ENCODE assay signal across 8 mouse cellular contexts in genomic region chr3:95124246-95124645, GRCm38 (mm10). TPM values are rescaled to one million over a fixed set of nuclear protein-coding genes. Genes with fewer than 3 reads are reported as not detected.
DNase-seq lines count a peak whose midpoint lies in the region; ATAC-seq and TF ChIP-seq lines count a peak whose summit lies in the region.

Gene Tmod4, plus strand, starts transcription at chr3:95124476.

- H3K36me3 ChIP-seq in kidney, adult 2 months (ENCODE audit: control insufficient read depth, insufficient read depth, low read length) = peaks cover 3% of the 10 kb centered on the region
- H3K36me3 ChIP-seq in heart, embryonic 10.5 days = peaks cover 49% of the 10 kb centered on the region
- peaks cover 39% of the 10 kb centered on the region for H3K36me3 ChIP-seq in liver, embryonic 12.5 days

- no peaks in the 10 kb centered on the region for H3K27me3 ChIP-seq in kidney, adult 2 months (replicated peaks; ENCODE audit: control insufficient read depth, insufficient read depth, low read length)
- no peaks in the 10 kb centered on the region for H3K27me3 ChIP-seq in heart, embryonic 10.5 days (ENCODE audit: insufficient read depth, poor library complexity, severe bottlenecking)
- H3K27me3 ChIP-seq in liver, embryonic 12.5 days (replicated peaks) = no peaks in the 10 kb centered on the region

- no peaks in the 10 kb centered on the region for H3K9me3 ChIP-seq in heart, embryonic 10.5 days
- no peaks in the 10 kb centered on the region for H3K9me3 ChIP-seq in liver, embryonic 12.5 days (replicated peaks)

- no peak within 1 kb of the TSS for H3K9ac ChIP-seq in liver, embryonic 12.5 days

- TF ChIP-seq POLR2A in kidney, adult 2 months (IDR thresholded peaks at IDR 0.05; ENCODE audit: low read depth, low read length) = no peak

- 46% methylated on average over 6 of the region's 6 CpGs for WGBS in kidney, adult 2 months
- WGBS in heart, embryonic 10.5 days = 59% methylated on average over 6 of the region's 6 CpGs
- 52% methylated on average over 6 of the region's 6 CpGs for WGBS in liver, embryonic 12.5 days (ENCODE audit: insufficient replicate concordance)

- H3K4me3 ChIP-seq in kidney, adult 2 months (ENCODE audit: insufficient read depth, low read depth, low read length) = no peak within 1 kb of the TSS
- no peak within 1 kb of the TSS for H3K4me3 ChIP-seq in heart, embryonic 10.5 days
- no peak within 1 kb of the TSS for H3K4me3 ChIP-seq in liver, embryonic 12.5 days

- no peaks in the 10 kb centered on the region for H3K4me1 ChIP-seq in kidney, adult 2 months (ENCODE audit: control insufficient read depth, insufficient read depth, low read length)
- peaks cover 4% of the 10 kb centered on the region; the same call in 1 of the 2 replicates for H3K4me1 ChIP-seq in heart, embryonic 10.5 days
- H3K4me1 ChIP-seq in liver, embryonic 12.5 days = peaks cover 7% of the 10 kb centered on the region

- TF ChIP-seq CTCF in kidney, adult 2 months (conservative IDR thresholded peaks at IDR 0.05; ENCODE audit: insufficient read depth, insufficient read length, low read depth, low read length) = peak; percentile 59

- no peak for DNase-seq in kidney, adult 2 months
- DNase-seq in kidney, adult 9 months = no peak
- peak; percentile 14 for DNase-seq in brain, adult 2 months (ENCODE audit: low read depth, low spot score)
- DNase-seq in heart, embryonic 10.5 days (ENCODE audit: low spot score) = no peak
- peak; percentile 50 for DNase-seq in thymus, postnatal 4 days
- DNase-seq in cerebellum, adult 9-11 months = no peak
- DNase-seq in cerebellum, postnatal 25 days = no peak

- 0 out of 2 replicates have a peak, but pooled peaks have one; percentile 16 for ATAC-seq in liver, embryonic 12.5 days

- H3K27ac ChIP-seq in kidney, adult 2 months (ENCODE audit: insufficient read depth, low read depth, low read length) = no peak within 1 kb of the TSS
- 0 out of 2 replicates have a peak within 1 kb of the TSS, but pooled peaks have one; percentile 19 for H3K27ac ChIP-seq in heart, embryonic 10.5 days
- 0 out of 2 replicates have a peak within 1 kb of the TSS, but pooled peaks have one; percentile 13 for H3K27ac ChIP-seq in liver, embryonic 12.5 days

- H3K4me2 ChIP-seq in liver, embryonic 12.5 days = no peak within 1 kb of the TSS

RNA-seq across cellular contexts. Expression of gene Tmod4, which starts in this region (rescaled TPM):
- 0.19 and 3.1 TPM in 2 replicates for polyA plus RNA-seq in kidney, adult 2 months (2012; rRNA removed)
- polyA plus RNA-seq in heart, embryonic 10.5 days (2016; fragmentation: Nextera tagmentation; extraction: Ambion mirVana) = 0.70 and 0.90 TPM in 2 replicates
- polyA plus RNA-seq in liver, embryonic 12.5 days (2016; fragmentation: Nextera tagmentation; extraction: Ambion mirVana) = 0.19 and 0.51 TPM in 2 replicates

Comparison
In these comparisons a context has a peak if more than half of its experiments do, and no peak if none do; other contexts are left out.
1. Peak in ATAC-seq and H3K27ac ChIP-seq in liver, embryonic 12.5 days; RNA of the gene not detected or under 1 TPM.
2. DNase-seq: peak in brain, adult 2 months (single experiment) and thymus, postnatal 4 days (single experiment); none in kidney, adult 2 months (single experiment), kidney, adult 9 months (single experiment), heart, embryonic 10.5 days (single experiment), cerebellum, adult 9-11 months (single experiment) and cerebellum, postnatal 25 days (0 of 2).